Mouse (Mus musculus): ENCODE measurements around the gene Gm20906. TPM values are rescaled to one million over a fixed set of nuclear protein-coding genes. Genes with fewer than 3 reads are reported as not detected.
"Not testable (repeated sequence)": the region's sequence is repeated elsewhere in the genome, so short reads cannot be mapped to it uniquely, and the experiment has no call there.

Gene Gm20906
- polyA plus RNA-seq (2015; fragmentation: Nextera tagmentation; extraction: Ambion mirVana): not detected in 2 replicates

DNA sequence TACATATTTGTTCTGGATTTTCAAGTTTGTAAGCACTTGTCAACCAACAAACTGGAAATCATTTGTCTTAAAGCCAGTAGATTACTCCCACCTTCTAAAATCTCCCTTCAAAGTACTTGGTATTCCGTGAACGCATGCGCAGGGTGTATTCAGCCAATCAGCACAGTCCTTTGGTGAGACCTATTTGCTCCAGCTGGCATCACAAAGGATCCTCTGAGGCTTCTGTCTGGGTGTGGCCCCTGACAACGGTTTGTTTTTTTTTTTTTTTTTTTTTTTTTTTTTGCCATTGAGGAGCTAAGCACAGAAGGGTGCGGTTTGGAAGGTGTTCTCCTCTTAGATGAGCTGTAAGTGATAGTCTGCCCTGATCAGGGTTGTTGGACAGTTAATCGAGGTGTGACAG, at the start of gene Gm20906:
Gm20906 (plus strand) TSS at position 301 of the 400 bp plus-strand sequence.
- WGBS: no CpG with 5 or more reads among the region's 6 CpGs
- not testable (repeated sequence) for H3K27me3 ChIP-seq; H3K9ac ChIP-seq; H3K4me2 ChIP-seq (replicated peaks); H3K9me3 ChIP-seq; H3K4me1 ChIP-seq; H3K27ac ChIP-seq; H3K36me3 ChIP-seq; ATAC-seq (ENCODE audit: low FRiP score, low read depth); H3K4me3 ChIP-seq
